Mouse (Mus musculus) kidney, embryonic 16.5 days (tissue): ENCODE measurements around the gene Xkr7. TPM values are rescaled to one million over a fixed set of nuclear protein-coding genes. Genes with fewer than 3 reads are reported as not detected.
A peak's percentile ranks its signal among the peaks of the same experiment; 100 is the strongest.

Experiments
- ATAC-seq: fragments of 200-750 bp; cut with Nextera tagmentation; 2 replicates; pipeline ENCODE4 v1.8.0; 2017; ENCODE audit warnings: moderate TSS enrichment; ENCODE audit not compliant: low FRiP score, low TSS enrichment
- H3K27ac ChIP-seq: fragments of 300-500 bp; sonication (generic); 2 replicates; pipeline ENCODE4 v1.5.1; 2014; ENCODE audit warnings: low read length
- H3K27me3 ChIP-seq: fragments of 300-500 bp; sonication (generic); 2 replicates; pipeline ENCODE4 v1.6.1; 2014; ENCODE audit warnings: low read length, control low read depth, mixed read lengths; ENCODE audit not compliant: insufficient read depth
- H3K36me3 ChIP-seq: fragments of 300-500 bp; sonication (generic); 2 replicates; pipeline ENCODE4 v1.6.1; 2014; ENCODE audit warnings: low read length, control low read depth, mixed read lengths; ENCODE audit not compliant: insufficient read depth
- H3K4me1 ChIP-seq: fragments of 300-500 bp; sonication (generic); 2 replicates; pipeline ENCODE4 v1.6.1; 2014; ENCODE audit warnings: low read length, control low read depth, mixed read lengths; ENCODE audit not compliant: insufficient read depth
- H3K4me2 ChIP-seq: fragments of 300-500 bp; sonication (generic); replicated peaks from 2 replicates; pipeline ENCODE4 v1.6.1; 2014; ENCODE audit warnings: low read depth, low read length
- H3K4me3 ChIP-seq: fragments of 300-500 bp; sonication (generic); 2 replicates; pipeline ENCODE4 v1.5.1; 2014; ENCODE audit warnings: mild to moderate bottlenecking, low read length
- H3K9ac ChIP-seq: fragments of 300-500 bp; sonication (generic); replicated peaks from 2 replicates; pipeline ENCODE4 v1.6.1; 2014; ENCODE audit warnings: low read length
- H3K9me3 ChIP-seq: fragments of 300-500 bp; sonication (generic); 2 replicates; pipeline ENCODE4 v1.6.1; 2016; ENCODE audit warnings: low read length, control low read depth
- WGBS: fragments of 180-500 bp; shearing (Covaris S2); extraction: QIAGEN DNeasy Blood & Tissue Kit; methylation state at CpG from one replicate; pipeline ENCODE4 v1.1.7; 2014; 5-methylcytosine and 5-hydroxymethylcytosine counted together
- polyA plus RNA-seq: library from polyadenylated mRNA; unstranded; fragments of >200 nt; fragmentation: Nextera tagmentation; extraction: Ambion mirVana; gene quantifications from 2 replicates; pipeline ENCODE4 v1.2.1, GENCODE M21; 2015

Gene Xkr7
- polyA plus RNA-seq: not detected in 2 replicates

DNA sequence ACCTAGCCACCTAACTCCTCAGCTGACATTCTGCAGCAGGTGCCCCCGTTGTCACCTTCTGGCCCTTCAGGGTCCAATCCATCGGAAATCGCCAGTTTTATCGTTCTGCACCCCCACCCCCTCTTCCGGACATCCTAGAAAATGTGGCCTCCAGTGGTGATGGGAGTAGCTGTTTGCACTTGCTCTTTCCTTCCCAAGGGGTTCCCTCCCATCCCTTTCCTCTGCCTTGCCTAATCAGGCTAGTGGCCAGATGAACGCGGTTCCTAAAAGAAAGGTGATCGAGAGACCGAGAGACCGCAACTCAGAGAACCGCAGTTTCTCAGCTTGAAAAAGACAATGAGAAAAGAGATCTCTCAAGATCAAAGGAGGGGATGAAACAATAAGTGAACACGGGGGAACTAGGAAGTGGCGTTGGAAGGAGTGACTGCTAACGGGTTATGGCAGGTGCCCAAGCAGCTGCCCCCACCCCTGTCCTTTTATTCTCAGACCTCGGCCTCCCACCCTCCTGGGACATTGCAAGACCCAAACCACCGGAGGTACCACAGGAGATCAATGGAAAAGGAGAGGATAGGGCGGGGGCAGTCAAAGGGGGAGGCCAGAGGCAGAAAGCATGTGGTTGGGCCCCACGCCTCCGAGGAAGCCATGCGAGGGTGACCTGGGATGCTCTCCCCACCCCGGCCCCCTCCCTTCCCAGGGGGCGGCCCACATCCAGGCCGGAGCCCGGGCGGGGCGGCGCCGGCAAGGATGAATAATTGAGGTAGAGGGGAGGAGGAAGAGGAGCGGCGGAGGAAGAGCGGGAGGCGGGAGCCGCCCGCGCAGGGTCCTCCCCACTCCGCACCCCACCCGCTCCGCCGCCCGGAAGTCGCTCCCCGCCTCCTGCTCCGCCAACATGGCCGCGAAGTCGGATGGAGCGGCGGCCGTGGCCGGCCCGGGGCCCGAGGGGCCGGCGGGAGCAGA, at the start of gene Xkr7:
Gene Xkr7, plus strand, starts transcription at position 727 of the 957 bp plus-strand sequence.
- Histone ChIP-seq H3K27me3 (peaks cover 44% of the 10 kb centered on the region), H3K9ac (no peak within 1 kb of the TSS), H3K36me3 (no peaks in the 10 kb centered on the region), H3K4me1 (peaks cover 10% of the 10 kb centered on the region), H3K9me3 (no peaks in the 10 kb centered on the region), H3K27ac (no peak within 1 kb of the TSS), H3K4me3 (peak within 1 kb of the TSS; percentile 50), H3K4me2 (peak within 1 kb of the TSS; percentile 88)
- peak; percentile 55 for ATAC-seq
- 1% methylated on average over 32 of the region's 54 CpGs for WGBS

DNA sequence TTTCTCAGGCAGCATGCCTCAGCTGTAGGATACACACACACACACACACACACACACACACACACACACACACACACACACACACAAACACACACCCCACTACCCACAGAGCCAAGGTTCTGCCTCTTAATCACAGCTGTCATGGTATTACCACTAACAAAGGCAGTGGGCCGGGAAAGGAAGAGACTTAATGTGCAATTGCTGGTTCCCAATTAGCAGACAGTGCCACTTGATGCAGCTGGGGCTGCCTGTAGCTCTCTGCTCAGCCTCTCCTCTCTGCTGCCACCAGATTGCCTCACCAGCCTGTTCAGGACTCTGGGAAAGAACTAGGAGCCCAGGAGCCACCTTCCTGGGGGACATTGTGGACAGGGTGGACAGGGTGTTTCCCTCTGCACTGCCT, 46.1 kb upstream of the Xkr7 start:
- H3K27ac ChIP-seq: no peak overlapping the region
- no peak overlapping the region for H3K4me3 ChIP-seq
- H3K9me3 ChIP-seq: no peaks in the 10 kb centered on the region
- no peaks in the 10 kb centered on the region for H3K36me3 ChIP-seq
- no peaks in the 10 kb centered on the region for H3K27me3 ChIP-seq
- no peak overlapping the region for H3K4me2 ChIP-seq
- WGBS: 11% methylated on average over 1 of the region's 1 CpGs
- H3K9ac ChIP-seq: no peak overlapping the region
- H3K4me1 ChIP-seq: no peaks in the 10 kb centered on the region
- ATAC-seq: no peak

DNA sequence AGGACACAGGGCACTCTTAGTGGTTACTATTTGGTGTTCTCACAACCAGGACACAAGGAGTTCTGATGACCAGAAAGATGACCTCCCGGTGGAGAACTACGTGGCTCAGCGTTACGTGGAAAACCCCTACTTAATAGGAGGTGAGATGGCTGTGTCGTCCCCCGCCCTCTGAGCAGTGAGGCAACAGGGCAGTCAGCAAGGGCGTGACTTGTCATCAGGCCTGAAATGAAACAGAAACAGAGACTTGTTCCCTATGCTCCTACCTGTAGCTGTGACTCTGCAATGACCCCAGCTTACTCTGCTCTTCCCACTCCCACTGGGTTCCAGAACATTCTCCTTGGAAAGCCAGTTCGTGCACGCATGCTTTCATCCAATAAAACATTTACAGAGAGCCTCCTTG, 40.1 kb upstream of the Xkr7 start:
- WGBS: 79% methylated on average over 9 of the region's 9 CpGs
- H3K4me3 ChIP-seq: no peak overlapping the region
- H3K36me3 ChIP-seq: no peaks in the 10 kb centered on the region
- H3K9ac ChIP-seq: no peak overlapping the region
- no peak overlapping the region for H3K27ac ChIP-seq
- no peak overlapping the region for H3K4me2 ChIP-seq
- ATAC-seq: no peak
- no peaks in the 10 kb centered on the region for H3K27me3 ChIP-seq
- no peaks in the 10 kb centered on the region for H3K9me3 ChIP-seq
- H3K4me1 ChIP-seq: no peaks in the 10 kb centered on the region

DNA sequence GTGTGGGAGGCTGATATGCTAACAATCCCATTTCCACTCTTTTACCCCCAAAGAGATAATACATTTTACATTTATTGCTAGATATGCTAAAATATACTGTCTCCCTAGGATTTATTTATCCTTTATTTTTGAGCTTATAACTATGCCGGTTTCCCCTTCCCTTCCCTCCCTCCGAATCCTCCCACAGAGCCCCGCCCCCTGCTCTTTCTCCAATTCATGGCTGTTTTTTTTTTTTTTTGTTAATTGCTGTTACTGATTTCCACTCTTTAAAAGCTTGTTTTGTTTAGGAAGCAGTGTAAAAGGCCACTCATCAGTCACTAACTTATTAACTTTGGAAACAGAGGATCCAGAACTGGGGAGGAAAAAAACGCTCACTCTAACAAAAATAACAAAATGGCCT, 34.6 kb upstream of the Xkr7 start:
- Histone ChIP-seq H3K36me3 (no peaks in the 10 kb centered on the region), H3K4me3 (no peak overlapping the region), H3K9me3 (no peaks in the 10 kb centered on the region), H3K9ac (no peak overlapping the region), H3K27me3 (no peaks in the 10 kb centered on the region), H3K4me2 (no peak overlapping the region), H3K27ac (no peak overlapping the region), H3K4me1 (no peaks in the 10 kb centered on the region)
- WGBS: 41% methylated on average over 4 of the region's 4 CpGs
- ATAC-seq: no peak

DNA sequence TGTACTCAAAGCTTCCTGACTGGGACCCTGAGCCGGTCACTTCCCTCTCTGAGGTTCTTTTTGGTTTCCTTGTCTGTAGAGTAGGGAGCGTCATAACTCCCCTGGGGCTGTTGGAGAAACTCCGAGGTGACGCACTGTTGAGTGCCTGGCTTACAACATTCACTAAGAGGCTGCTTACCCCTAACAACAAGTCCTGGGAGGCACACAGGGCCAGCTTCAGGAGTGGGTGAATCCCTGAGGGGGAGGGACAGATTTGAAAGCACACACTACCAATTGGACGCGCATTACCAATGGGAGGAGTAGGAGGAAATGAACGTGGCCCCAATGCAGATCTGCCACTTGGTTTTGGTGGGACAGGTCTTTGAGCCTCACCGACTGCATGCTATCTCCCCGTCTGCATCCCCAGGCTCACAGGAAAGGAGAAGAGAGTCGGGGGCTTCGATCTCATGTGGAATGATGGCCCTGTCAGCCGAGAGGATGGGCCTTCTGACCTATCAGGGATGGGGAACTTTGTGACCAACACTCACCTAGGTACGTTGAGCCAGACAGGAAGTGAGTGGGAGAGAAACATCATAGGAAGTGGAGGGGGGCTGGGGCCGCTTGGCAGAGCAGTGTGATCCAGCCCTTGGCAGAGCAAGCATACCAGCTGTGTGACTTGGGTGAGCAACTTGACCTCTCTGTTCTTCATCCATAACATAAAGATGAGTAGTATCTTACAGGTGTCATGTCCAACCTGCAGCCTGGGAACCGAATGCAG, 29.0 kb upstream of the Xkr7 start:
- WGBS: 73% methylated on average over 15 of the region's 15 CpGs
- Histone ChIP-seq H3K4me1 (no peaks in the 10 kb centered on the region), H3K27me3 (no peaks in the 10 kb centered on the region), H3K4me2 (no peak overlapping the region), H3K36me3 (0 out of 2 replicates have a peak, but pooled peaks cover 8% of the 10 kb centered on the region), H3K4me3 (no peak overlapping the region), H3K27ac (no peak overlapping the region), H3K9me3 (no peaks in the 10 kb centered on the region), H3K9ac (no peak overlapping the region)
- no peak for ATAC-seq

DNA sequence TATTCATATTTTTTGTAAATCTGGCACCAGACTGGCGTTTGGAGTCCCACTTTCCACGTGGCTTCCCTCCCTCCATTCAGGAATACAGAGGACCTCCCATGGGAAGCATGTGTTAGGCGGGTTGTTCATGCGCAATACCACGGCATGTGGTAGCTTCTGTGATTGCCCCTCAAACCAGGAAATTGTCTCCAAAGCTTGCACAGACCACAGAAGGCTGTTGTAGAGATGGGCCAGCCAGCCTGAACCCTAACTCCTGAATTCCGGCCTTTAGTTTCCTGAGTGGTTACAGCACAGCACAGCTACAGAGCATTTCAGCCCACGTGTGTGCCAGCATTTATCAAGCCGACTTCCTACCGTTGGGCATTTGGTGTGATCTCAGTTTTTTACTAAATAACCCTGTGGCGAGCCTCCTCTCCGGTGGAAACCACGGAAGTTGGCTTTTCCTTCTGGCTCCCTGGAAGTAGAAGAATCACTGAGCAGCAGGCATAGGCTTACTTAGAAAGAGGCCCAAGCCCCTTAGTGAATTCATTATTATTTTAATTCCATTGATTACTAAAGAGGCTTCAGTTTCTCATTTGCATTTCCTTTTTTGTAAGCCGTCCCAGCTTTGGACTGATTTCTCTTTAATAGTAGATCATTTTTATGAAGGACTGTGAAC, 27.8 kb upstream of the Xkr7 start:
- H3K27ac ChIP-seq: no peak overlapping the region
- 66% methylated on average over 13 of the region's 13 CpGs for WGBS
- H3K9me3 ChIP-seq: no peaks in the 10 kb centered on the region
- no peak for ATAC-seq
- H3K36me3 ChIP-seq: peaks cover 14% of the 10 kb centered on the region; the same call in 1 of the 2 replicates
- no peak overlapping the region for H3K4me3 ChIP-seq
- H3K9ac ChIP-seq: no peak overlapping the region
- H3K4me1 ChIP-seq: no peaks in the 10 kb centered on the region
- H3K4me2 ChIP-seq: no peak overlapping the region
- H3K27me3 ChIP-seq: no peaks in the 10 kb centered on the region

DNA sequence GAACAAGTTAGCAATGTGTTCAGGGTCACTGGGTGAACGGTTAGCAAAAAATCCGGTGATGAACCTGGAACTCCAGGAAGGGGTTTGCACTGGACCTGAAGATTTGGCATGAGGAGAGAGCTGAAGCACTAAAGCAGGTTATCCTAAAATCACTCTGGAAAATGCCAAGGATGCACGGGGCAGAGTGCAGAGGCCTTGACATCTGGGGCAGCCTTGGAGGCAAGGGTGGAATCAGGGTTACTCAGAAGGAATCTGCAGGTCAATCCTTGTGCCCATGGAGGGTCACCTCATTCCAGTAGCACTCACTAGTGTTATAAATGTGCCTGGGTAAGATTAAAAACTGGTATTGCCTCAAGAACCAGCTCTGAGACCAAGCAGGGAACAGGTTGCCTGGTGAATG, 25.7 kb upstream of the Xkr7 start:
- no peak overlapping the region for H3K9ac ChIP-seq
- H3K27ac ChIP-seq: no peak overlapping the region
- H3K36me3 ChIP-seq: peaks cover 31% of the 10 kb centered on the region; the same call in 1 of the 2 replicates
- ATAC-seq: no peak
- no peak overlapping the region for H3K4me2 ChIP-seq
- no peaks in the 10 kb centered on the region for H3K4me1 ChIP-seq
- WGBS: 85% methylated on average over 3 of the region's 3 CpGs
- no peaks in the 10 kb centered on the region for H3K9me3 ChIP-seq
- no peak overlapping the region for H3K4me3 ChIP-seq
- no peaks in the 10 kb centered on the region for H3K27me3 ChIP-seq

DNA sequence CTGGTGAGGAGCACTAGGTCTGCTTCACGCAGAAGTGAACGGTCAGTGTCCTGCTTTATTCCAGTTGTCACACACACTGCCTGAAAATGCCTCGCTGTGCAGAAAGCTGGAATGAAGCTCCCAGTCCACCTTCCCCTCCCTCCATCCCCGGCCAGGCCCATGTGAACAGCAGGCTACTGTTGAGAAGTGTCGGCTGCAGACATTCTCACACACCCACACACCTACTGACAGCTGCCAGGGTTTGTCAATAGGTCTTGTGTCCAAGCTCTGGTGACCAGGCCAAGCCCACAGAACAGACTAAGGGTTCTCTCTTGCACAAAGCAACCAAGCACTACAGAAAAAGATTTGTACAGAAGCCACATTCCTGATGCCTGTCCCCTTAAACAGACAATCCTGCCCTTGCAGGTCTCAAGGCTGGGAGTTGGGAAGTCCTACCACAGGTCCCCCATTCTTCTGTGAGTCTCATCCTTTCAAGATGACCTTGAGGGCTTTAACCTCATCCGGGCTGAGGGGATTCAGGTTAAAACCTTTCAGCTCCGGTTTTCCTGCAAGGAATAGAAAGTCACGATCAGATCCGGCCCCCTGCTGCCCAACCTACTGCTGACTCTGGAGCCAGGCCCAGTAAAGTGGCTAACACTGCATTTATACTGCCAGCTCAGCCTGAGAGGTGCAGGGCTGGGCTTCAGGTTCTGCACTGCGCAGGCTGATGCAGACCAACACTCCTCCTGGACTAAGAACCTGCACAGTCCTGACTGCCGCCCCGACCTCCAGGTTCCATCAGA, 22.3 kb upstream of the Xkr7 start:
- H3K27me3 ChIP-seq: no peaks in the 10 kb centered on the region
- H3K9ac ChIP-seq: no peak overlapping the region
- peaks cover 53% of the 10 kb centered on the region for H3K36me3 ChIP-seq
- H3K27ac ChIP-seq: no peak overlapping the region
- peaks cover 6% of the 10 kb centered on the region for H3K4me1 ChIP-seq
- no peak for ATAC-seq
- H3K4me3 ChIP-seq: no peak overlapping the region
- WGBS: 89% methylated on average over 12 of the region's 12 CpGs
- no peaks in the 10 kb centered on the region for H3K9me3 ChIP-seq
- no peak overlapping the region for H3K4me2 ChIP-seq
